Mouse (Mus musculus) kidney, embryonic 14.5 days (tissue): ENCODE data around the gene Tnc. TPM values are rescaled to one million over a fixed set of nuclear protein-coding genes. Genes with fewer than 3 reads are reported as not detected.
A peak's percentile ranks its signal among the peaks of the same experiment; 100 is the strongest.
"Not testable (repeated sequence)": the region's sequence is repeated elsewhere in the genome, so short reads cannot be mapped to it uniquely, and the experiment has no call there.

Experiments used
- ATAC-seq: fragments of 200-750 bp; cut with Nextera tagmentation; 2 replicates; pipeline ENCODE4 v1.8.0; 2017; ENCODE audit warnings: moderate number of reproducible peaks, mild to moderate bottlenecking, moderate TSS enrichment, moderate library complexity; ENCODE audit not compliant: low FRiP score, low TSS enrichment
- H3K27ac ChIP-seq: fragments of 300-500 bp; sonication (generic); 2 replicates; pipeline ENCODE4 v1.5.1; 2014; ENCODE audit warnings: low read depth, mild to moderate bottlenecking, low read length, moderate library complexity, mixed read lengths
- H3K27me3 ChIP-seq: fragments of 300-500 bp; sonication (generic); 2 replicates; pipeline ENCODE4 v1.6.1; 2014; ENCODE audit warnings: mild to moderate bottlenecking, low read length; ENCODE audit not compliant: control insufficient read depth, insufficient read depth
- H3K36me3 ChIP-seq: fragments of 300-500 bp; sonication (generic); 2 replicates; pipeline ENCODE4 v1.6.1; 2014; ENCODE audit warnings: low read length, mixed read lengths; ENCODE audit not compliant: control insufficient read depth, insufficient read depth
- H3K4me1 ChIP-seq: fragments of 300-500 bp; sonication (generic); 2 replicates; pipeline ENCODE4 v1.6.1; 2014; ENCODE audit warnings: low read length, mixed read lengths; ENCODE audit not compliant: control insufficient read depth, insufficient read depth
- H3K4me2 ChIP-seq: fragments of 300-500 bp; sonication (generic); replicated peaks from 2 replicates; pipeline ENCODE4 v1.6.1; 2014; ENCODE audit warnings: low read depth, mild to moderate bottlenecking, low read length
- H3K4me3 ChIP-seq: fragments of 300-500 bp; sonication (generic); 2 replicates; pipeline ENCODE4 v1.5.1; 2014; ENCODE audit warnings: mild to moderate bottlenecking, low read length
- H3K9ac ChIP-seq: fragments of 300-500 bp; sonication (generic); 2 replicates; pipeline ENCODE4 v1.6.1; 2014; ENCODE audit warnings: low read depth, mild to moderate bottlenecking, low read length, moderate library complexity
- H3K9me3 ChIP-seq: fragments of 300-500 bp; sonication (generic); 2 replicates; pipeline ENCODE4 v1.6.1; 2016; ENCODE audit warnings: low read length; ENCODE audit not compliant: control insufficient read depth
- whole genome bisulfite sequencing: fragments of 180-500 bp; shearing (Covaris S2); extraction: QIAGEN DNeasy Blood & Tissue Kit; methylation state at CpG from one replicate; pipeline ENCODE4 v1.1.7; 2014; 5-methylcytosine and 5-hydroxymethylcytosine counted together
- polyA plus RNA-seq: library from polyadenylated mRNA; unstranded; fragments of >200 nt; fragmentation: Nextera tagmentation; extraction: Ambion mirVana; gene quantifications from 2 replicates; pipeline ENCODE4 v1.2.1, GENCODE M21; 2014

The Tnc gene
- polyA plus RNA-seq, 1 experiment from 2014 or later: 16.6 TPM

GRCm38 (mm10) chr4:63963410-63963809 lies 83.4 kb downstream of the Tnc start:
- Histone ChIP-seq H3K4me1 (no peaks in the 10 kb centered on the region), H3K4me2 (no peak overlapping the region), H3K9me3 (no peaks in the 10 kb centered on the region), H3K36me3 (no peaks in the 10 kb centered on the region), H3K27me3 (no peaks in the 10 kb centered on the region), H3K4me3 (no peak overlapping the region), H3K27ac (no peak overlapping the region), H3K9ac (no peak overlapping the region)
- WGBS: 57% methylated on average over 1 of the region's 1 CpGs
- no peak for ATAC-seq

- Histone ChIP-seq H3K27me3 (no peaks in the 10 kb centered on the region), H3K9ac (no peak overlapping the region), H3K9me3 (no peaks in the 10 kb centered on the region), H3K27ac (no peak overlapping the region), H3K4me3 (no peak overlapping the region), H3K36me3 (no peaks in the 10 kb centered on the region), H3K4me1 (no peaks in the 10 kb centered on the region), H3K4me2 (no peak overlapping the region)
- WGBS: 91% methylated on average over 5 of the region's 5 CpGs
- ATAC-seq: no peak
These were observed 84.9 kb downstream of the Tnc start for GRCm38 (mm10) chr4:63961858-63962468.

GRCm38 (mm10) chr4:63958601-63959000 lies 88.2 kb downstream of the Tnc start:
- 79% methylated on average over 4 of the region's 4 CpGs for whole genome bisulfite sequencing
- H3K36me3 ChIP-seq: no peaks in the 10 kb centered on the region
- no peak overlapping the region for H3K27ac ChIP-seq
- H3K9me3 ChIP-seq: no peaks in the 10 kb centered on the region
- no peaks in the 10 kb centered on the region for H3K27me3 ChIP-seq
- ATAC-seq: no peak
- no peak overlapping the region for H3K4me2 ChIP-seq
- no peak overlapping the region for H3K4me3 ChIP-seq
- no peak overlapping the region for H3K9ac ChIP-seq
- H3K4me1 ChIP-seq: no peaks in the 10 kb centered on the region

- no peaks in the 10 kb centered on the region for H3K9me3 ChIP-seq
- no peak overlapping the region for H3K4me3 ChIP-seq
- H3K4me2 ChIP-seq: no peak overlapping the region
- ATAC-seq: peak; percentile 94
- H3K9ac ChIP-seq: no peak overlapping the region
- no peaks in the 10 kb centered on the region for H3K36me3 ChIP-seq
- 43% methylated on average over 9 of the region's 9 CpGs for WGBS
- no peaks in the 10 kb centered on the region; the same call in 1 of the 2 replicates for H3K27me3 ChIP-seq
- H3K27ac ChIP-seq: no peak overlapping the region
- no peaks in the 10 kb centered on the region for H3K4me1 ChIP-seq
These were observed 96.8 kb downstream of the Tnc start for GRCm38 (mm10) chr4:63950054-63950453.

GRCm38 (mm10) chr4:63948688-63949073 lies 98.1 kb downstream of the Tnc start:
- 87% methylated on average over 5 of the region's 5 CpGs for WGBS
- not testable (repeated sequence) for H3K4me3 ChIP-seq, H3K9me3 ChIP-seq, H3K9ac ChIP-seq, H3K4me1 ChIP-seq, H3K27me3 ChIP-seq, H3K4me2 ChIP-seq, ATAC-seq, H3K27ac ChIP-seq, H3K36me3 ChIP-seq

GRCm38 (mm10) chr4:63948066-63948687 lies 98.6 kb downstream of the Tnc start:
- no peaks in the 10 kb centered on the region for H3K4me1 ChIP-seq
- H3K27me3 ChIP-seq: no peaks in the 10 kb centered on the region; the same call in 1 of the 2 replicates
- 0 out of 2 replicates have a peak overlapping the region, but pooled peaks have one; percentile 8 for H3K4me2 ChIP-seq
- H3K9me3 ChIP-seq: no peaks in the 10 kb centered on the region
- ATAC-seq: no peak
- no peaks in the 10 kb centered on the region for H3K36me3 ChIP-seq
- 38% methylated on average over 12 of the region's 12 CpGs for WGBS
- no peak overlapping the region for H3K4me3 ChIP-seq
- no peak overlapping the region for H3K9ac ChIP-seq
- no peak overlapping the region for H3K27ac ChIP-seq

GRCm38 (mm10) chr4:63943813-63944212 lies 103.0 kb downstream of the Tnc start:
- 75% methylated on average over 5 of the region's 5 CpGs for WGBS
- H3K4me3 ChIP-seq: no peak overlapping the region

GRCm38 (mm10) chr4:63942875-63943274 lies 103.9 kb downstream of the Tnc start:
- Histone ChIP-seq H3K27me3 (no peaks in the 10 kb centered on the region; the same call in 1 of the 2 replicates), H3K4me3 (no peak overlapping the region), H3K36me3 (no peaks in the 10 kb centered on the region), H3K4me1 (no peaks in the 10 kb centered on the region), H3K4me2 (no peak overlapping the region), H3K9me3 (no peaks in the 10 kb centered on the region), H3K27ac (no peak overlapping the region), H3K9ac (no peak overlapping the region)
- ATAC-seq: no peak
- WGBS: 66% methylated on average over 3 of the region's 3 CpGs

More at GRCm38 (mm10) chr4:63943813-63944212, 103.0 kb downstream of the Tnc start:
- no peaks in the 10 kb centered on the region for H3K36me3 ChIP-seq
- ATAC-seq: no peak
- H3K9me3 ChIP-seq: no peaks in the 10 kb centered on the region
- no peak overlapping the region for H3K27ac ChIP-seq
- H3K27me3 ChIP-seq: no peaks in the 10 kb centered on the region; the same call in 1 of the 2 replicates
- H3K4me2 ChIP-seq: no peak overlapping the region
- H3K4me1 ChIP-seq: no peaks in the 10 kb centered on the region
- no peak overlapping the region for H3K9ac ChIP-seq

GRCm38 (mm10) chr4:63941420-63941819 lies 105.4 kb downstream of the Tnc start:
- no peak overlapping the region for H3K4me3 ChIP-seq
- H3K9me3 ChIP-seq: no peaks in the 10 kb centered on the region
- WGBS: 87% methylated on average over 2 of the region's 2 CpGs

More at GRCm38 (mm10) chr4:63941420-63941819, 105.4 kb downstream of the Tnc start:
- H3K27me3 ChIP-seq: no peaks in the 10 kb centered on the region
- no peak overlapping the region for H3K27ac ChIP-seq
- no peak for ATAC-seq
- no peak overlapping the region for H3K4me2 ChIP-seq
- no peaks in the 10 kb centered on the region for H3K4me1 ChIP-seq
- H3K36me3 ChIP-seq: no peaks in the 10 kb centered on the region
- no peak overlapping the region for H3K9ac ChIP-seq
